Mouse (Mus musculus) erythroblast, embryonic 14.5 days (primary cell): ENCODE data around the gene Lemd2.

Source experiments
- GATA1 ChIP-seq: IDR thresholded peaks from 2 replicates; pipeline ENCODE4 v1.6.1; 2012; ENCODE audit warnings: low read length, inconsistent platforms, mixed read lengths
- TAL1 ChIP-seq: IDR thresholded peaks from 3 replicates; pipeline ENCODE4 v1.6.1; 2012; ENCODE audit warnings: low read length, inconsistent platforms, mixed read lengths

- TF ChIP-seq GATA1 (no peak), TAL1 (no peak)
Measured at GRCm38 (mm10) chr17:27167545-27167944, 36.7 kb downstream of the Lemd2 start, which contains the start of gene Ip6k3.
